Mouse (Mus musculus): Measurements from ENCODE around the gene Itpk1.

Itpk1 gene

DNA sequence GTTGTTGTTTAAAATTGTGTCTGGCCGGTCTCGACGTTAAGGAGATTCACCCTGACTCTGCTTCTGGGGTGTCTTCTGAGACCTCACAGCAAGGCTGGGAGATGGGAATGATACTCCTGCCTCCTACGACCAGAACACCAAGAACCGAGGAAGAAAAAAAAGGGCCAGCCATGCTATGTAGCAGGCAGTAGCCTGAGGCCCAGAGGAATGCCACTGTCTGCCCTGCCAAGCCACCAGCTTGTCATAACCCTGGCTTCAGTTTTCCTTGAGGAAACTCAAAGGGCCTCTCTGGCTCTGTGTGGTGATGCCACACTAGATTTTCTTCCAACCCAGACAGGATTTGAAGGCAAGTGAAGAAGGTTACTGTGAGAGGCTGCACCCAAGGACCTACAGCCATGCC, 79.6 kb downstream of the Itpk1 start:
- DNase-seq (ENCODE audit: low read depth): no peak

DNA sequence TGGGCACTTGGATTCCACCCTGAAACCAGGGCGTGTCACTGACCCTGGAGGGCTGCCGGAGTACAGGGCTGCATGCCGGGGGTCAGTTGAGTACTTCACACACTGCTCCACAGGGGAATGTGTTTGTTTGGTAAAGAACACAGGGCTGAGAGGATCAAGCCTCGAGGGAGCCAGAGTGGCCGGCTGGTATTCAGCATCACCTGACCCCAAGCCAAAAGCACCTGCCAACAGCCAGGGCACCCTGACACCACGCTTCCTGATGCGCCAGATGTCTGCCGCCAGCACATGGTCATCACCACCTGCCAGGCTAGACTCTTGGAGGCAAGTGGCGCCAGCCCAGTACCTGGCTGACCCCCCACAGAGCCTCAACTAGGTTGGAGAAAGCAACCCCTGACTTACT, 80.9 kb downstream of the Itpk1 start:
- no peak for DNase-seq (ENCODE audit: low read depth)

DNA sequence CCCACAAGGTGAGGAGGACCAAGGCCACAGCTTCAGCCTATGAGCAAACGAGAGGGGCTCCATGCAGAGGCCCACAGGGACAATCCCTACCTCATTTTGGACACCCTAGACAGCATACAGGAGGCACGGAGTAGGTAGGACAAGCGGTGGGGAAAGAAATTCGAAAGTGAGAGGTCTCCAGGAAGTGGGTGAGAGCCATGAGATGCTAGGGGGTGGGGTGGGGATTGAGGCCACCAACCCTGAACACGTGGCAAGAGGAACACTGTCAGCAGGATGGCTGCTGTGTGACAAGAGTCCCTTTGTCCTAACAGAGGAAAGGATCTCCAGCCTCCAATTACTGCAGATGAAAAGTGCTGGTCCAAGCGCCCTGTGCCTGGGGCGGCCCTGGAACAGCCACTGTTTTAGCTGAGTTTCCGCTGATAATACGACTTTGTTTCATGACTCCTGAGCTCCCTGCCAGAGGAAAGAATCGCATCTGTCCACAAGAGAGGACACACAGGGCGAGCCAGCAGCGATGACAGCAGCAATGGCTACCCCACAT, 82.4 kb downstream of the Itpk1 start:
- peak; percentile 77 for DNase-seq (ENCODE audit: low read depth)

DNA sequence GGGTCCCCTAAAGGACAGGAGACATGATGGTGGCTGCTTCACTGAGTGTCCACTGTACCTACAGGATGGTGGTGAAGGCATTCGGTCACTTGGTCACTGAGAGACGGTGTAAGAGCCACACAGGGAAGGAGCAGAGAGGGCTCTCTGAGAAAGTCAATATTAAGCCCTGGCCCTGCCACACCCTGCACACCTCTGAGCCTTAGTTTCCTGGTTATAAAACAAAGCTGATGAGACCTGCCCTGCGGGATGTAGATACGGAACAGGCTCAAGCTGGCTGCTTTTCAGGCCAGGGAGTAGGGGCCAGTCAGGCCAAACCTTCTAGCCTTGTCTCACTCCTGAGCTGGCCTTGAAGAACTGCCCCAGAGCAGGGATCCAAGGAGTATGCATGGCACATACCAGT, 82.9 kb downstream of the Itpk1 start:
- no peak for DNase-seq (ENCODE audit: low read depth)

DNA sequence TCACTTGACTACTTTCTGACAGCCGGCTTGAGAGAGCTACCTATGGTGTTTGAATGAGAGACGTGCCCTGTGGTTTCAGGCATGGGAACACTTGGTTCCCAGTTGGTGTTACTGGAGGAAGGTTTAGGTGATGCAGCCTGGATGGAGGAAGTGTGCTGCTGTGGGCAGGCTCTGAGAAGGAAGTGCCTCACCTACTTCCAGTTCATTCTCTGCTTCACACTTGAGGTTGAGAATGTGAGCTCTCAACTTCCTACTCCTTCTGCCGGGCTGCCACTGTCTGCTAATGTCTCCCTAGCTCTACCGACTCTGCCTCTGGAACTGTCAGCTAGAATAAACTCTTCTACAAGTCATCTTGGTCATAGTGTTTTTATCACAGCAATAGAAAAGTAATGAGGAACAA, 83.5 kb downstream of the Itpk1 start:
- peak; percentile 58 for DNase-seq (ENCODE audit: low read depth)

DNA sequence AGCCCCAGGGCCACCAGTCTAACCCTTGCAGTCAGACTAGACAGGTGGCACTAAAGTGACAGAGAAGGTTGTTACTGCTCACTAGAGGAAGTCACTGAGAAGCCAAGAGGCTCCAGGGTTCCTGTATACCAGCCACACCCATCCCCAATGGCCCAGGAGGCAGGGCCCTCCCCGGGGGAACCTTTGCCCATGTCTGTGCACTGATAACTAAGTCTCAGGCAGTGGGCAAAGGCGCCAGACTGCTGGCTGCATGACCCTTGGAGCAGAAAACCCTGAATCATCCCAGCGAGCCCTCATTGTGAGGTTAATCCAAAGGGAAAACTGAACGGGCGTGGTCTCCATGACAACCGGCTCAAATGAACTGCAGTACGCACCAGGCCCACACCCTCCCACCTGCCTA, 84.8 kb downstream of the Itpk1 start:
- peak; percentile 61 for DNase-seq (ENCODE audit: low read depth)

DNA sequence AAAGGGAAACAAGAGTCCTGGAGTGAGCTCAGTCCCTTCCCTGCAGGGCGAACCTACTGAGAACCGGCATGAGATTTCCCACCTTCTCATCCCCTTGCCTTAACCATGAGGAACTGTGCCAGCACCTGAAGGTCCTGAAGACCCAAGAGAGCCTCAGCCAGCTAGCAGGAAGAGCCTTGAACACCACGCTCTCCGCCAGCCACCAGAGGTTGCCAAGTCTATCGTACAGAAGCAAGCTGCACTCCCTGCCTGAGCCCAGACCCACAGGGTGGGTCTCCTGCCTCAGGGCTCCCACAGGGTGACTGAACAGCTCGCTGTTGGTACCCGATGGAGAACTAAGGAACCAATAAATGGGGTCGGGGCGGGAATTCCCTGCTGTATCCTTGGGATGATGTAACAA, 86.6 kb downstream of the Itpk1 start:
- DNase-seq (ENCODE audit: low read depth): no peak

DNA sequence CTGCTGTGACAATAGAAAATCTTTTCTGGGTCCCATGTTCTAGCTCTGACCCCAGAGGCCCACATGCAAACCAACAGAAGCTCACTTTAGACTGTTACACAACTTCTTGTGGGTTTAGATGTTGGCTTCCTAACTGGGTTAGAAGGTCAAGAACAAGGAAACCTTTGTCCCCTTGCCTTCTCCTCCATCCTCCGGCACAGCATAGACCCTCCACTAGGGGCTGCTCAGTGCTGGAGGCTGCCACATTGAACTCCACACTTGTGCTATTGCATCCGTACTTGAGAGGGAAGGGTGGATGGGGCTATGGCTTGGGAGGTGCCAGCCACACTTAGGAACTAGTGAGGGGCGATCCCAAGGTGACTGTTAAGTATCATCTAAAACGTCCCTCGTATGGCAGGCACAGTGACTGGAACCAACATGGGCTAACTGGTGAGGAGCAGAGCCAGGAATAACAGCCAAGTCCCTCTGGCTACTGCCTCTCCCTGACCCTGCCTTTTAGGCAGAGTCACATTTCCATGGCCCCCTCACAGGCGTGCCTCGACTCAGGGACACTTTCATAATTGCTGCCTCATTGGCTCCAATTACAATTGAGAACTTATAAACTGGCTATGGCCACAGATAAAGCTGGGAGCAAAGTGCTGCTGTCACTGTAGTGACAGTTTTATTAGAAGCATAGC, 87.7 kb downstream of the Itpk1 start:
- DNase-seq (ENCODE audit: low read depth): no peak

DNA sequence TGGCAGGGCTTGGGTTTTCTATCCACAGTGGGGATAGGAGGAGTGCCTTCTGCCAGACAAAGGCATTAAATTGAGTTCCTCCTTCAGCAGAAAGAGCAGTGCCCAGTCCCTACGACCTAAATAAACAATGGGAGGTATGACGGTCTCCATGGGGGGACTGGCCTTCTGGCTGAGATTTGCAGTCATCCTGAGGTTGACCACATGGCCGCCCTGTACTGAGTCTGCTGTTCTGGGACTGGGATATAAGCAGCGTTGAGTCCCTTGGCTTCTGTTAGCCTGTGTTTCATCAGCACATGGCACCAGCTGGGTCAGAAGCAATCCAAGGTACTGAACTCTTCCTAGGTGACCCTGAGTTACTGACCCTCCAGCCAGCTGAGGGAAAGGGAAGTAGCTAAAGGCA, 88.5 kb downstream of the Itpk1 start:
- DNase-seq (ENCODE audit: low read depth): no peak

DNA sequence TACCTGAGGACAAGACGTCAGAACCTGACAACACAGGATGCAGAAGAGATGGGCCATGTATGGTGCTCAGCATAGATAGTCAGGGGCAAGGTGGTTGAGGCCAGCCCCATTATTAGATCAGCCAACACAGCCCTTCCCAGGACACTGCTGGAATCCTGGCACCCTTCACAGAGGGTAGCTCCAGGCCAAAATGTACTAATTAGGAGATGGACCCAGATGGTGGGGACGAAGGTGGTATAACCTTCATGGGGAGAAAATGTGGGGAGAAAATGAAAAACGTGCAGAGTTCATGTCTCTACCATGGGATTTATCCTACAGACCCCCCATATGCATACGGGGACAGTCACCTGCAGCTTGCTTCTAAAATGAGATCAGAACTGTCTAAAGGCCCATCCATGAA, 91.3 kb downstream of the Itpk1 start:
- DNase-seq (ENCODE audit: low read depth): no peak

DNA sequence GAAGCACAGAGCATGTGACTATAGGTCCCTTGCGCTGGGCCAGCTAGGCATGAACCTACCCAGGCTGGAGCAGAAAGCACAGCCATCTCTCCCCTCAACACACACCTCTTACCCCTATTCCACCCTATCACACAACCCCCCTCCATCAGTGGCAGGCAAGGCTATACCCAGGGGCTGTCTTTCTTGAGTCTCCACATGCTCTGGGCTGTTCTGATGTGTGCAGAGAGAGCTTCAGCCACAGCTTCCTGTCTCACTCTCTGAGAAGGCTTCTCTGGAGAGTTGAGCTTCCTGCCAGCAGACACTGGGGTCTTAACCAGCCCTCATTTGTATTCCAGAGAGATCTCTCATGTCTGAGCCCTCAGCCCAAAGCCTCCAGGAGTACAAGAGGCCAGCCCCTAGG, 92.3 kb downstream of the Itpk1 start:
- peak; percentile 75 for DNase-seq (ENCODE audit: low read depth)

DNA sequence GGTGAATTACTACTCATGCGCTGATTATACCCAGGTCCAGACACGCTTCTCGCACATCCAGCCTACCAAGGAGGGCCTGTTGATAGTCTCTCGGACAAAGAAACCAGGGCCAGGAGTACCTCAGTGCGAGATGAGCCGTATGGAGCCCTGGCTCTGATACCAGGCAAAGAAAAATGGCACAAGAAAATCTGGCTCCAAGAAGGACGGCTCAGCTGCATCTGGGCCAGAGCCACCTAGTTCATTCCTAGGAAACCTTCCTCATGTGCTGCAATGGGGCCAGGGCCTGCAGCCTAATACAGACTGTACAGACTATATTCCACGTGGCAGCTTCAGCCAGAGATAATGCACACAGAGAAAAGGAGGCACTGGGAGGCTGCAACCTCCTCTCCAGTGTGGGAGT, 93.8 kb downstream of the Itpk1 start:
- DNase-seq (ENCODE audit: low read depth): no peak

DNA sequence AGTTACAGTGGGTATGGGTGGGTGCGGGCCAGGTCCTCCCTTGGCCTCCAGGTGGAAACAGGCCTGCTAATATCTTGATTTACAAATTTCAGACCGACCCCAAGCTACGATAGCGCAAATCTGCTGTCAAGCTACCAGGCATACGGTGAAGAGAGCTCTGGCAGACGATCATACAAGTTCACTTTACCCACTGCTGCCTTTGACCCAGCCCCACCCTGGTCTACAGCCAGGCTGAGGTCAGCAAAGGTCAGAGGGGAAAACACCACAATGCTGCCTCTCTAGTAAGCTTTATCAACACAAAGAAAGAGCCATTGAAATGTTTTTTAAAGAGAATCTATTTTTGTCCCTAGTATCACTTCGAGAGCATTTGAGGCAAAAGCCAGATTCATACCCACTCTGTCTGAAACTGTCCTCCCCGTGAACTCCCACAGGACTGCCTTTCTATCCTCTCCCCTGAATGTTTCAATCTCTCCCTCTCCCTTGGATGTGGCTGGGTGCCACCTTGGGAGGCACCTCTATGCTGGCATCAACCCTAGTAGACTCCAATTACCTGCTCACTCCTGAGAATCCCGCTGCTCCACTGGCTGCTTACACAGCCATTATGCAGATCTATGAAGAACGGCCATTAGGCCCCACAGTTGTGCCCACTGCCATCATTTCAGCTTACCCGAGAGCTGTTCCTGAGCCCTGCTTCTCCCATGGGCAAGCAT, 96.8 kb downstream of the Itpk1 start:
- DNase-seq (ENCODE audit: low read depth): no peak

DNA sequence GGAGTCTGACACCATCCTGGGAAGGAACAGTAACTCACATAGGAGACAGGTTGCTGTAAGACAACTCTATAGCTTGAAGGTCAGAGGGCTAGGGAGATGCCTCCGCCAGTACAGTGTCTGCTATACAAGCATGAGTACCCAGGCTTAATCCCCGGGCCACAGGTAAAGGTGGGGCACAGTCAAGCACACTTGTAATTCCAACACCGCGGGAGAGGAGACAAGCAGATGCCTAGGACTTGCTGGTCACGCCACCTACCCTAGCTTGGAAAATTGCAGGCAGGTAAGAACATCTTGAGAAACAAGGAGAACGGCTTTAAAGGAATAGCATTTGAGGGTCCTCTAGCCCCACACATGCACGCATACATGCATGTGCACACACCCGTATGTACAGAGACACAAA, 97.7 kb downstream of the Itpk1 start:
- DNase-seq (ENCODE audit: low read depth): no peak

DNA sequence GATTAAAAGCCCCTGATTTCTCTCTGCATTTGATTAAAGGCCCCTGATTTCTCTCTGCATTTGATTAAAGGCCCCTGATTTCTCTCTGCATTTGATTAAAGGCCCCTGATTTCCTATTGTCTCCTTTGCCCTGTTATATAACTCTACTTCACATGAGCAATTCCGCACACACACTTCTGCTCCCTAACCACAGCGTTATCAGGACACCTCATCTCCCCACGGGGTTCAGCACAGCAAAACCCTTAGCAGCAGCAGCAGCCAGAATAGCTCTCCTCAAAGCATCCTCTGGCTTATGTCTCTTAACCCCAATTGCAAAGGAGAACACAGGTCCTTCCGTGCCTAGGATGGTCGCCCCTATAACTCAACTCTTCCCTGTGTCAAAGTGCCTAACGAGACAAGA, 99.1 kb downstream of the Itpk1 start:
- peak; percentile 47 for DNase-seq (ENCODE audit: low read depth)

DNA sequence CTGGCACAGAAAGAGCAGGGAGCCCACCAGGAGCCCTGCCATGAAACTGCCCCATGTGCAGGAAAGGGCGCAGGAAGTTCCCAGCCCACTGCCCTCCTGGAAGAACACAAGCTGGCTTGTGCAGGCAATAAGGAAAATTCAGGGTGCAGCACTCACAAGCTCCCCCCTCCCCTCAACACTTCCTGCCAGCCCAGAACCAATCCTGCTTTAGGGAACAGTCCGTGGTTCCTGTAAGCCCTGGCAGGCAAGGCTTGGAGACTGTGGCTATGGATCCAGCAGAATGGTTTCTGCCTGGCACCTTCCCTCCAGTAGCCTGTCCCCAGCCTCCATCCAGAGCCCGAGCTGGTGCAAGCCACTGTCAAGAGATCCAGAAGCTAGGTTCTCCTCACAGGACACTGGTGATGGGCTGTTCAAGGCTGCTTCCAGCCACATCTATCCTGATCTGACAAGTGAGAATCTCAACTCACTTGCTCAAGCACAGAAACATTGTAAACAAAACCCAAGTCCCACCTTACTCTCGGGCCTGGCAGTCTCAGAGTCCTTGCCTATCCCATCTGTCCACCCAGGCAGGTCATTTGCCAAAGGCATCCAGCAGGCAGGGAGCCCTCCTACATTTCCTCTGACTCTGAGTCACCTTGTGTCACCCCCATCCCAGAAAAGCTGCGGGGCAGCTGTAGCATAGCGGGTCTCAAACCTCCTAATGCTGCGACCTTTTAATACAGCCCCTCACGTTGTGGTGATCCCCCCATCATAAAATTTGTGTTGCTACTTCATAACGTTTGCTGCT, 102.3 kb downstream of the Itpk1 start:
- no peak for DNase-seq (ENCODE audit: low read depth)

DNA sequence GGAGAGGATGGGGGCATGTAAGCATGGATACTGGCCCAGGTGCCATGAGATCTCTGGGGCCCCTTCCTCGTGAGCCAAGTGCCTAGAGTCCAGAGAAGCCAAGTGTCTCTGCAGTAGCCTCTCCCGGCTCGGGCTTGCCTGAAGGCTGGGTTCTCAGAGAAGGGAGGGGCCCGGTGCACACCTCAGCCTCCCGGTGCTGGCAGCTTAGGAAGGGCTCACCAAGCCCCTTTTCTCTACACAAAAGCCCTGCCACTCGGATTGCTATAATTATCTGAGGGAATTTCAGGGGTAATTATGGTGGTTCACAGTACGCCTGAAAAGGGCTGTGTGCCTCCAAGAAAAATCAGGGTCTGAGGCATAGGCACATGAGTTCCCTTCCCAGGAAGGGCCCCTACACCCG, 102.9 kb downstream of the Itpk1 start:
- DNase-seq (ENCODE audit: low read depth): no peak

DNA sequence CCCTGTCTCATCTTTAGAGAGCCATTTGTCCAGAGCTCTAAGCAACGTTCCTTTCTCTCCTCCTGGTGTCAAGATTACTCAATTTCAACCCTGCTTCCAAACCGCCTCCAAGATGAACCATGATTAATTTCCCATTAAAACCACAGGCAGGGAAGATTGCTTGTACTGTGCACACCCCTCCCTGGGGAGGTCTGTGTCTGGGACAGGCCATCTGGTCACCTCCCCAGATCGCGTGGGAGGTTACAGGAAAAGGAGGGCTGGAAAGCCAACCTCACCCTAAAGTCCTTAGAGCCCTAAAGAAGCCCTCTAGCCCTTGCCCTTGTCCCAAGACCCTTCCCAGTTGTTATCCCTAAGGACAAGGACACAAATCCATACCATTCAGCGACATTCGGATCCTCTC, 104.4 kb downstream of the Itpk1 start:
- DNase-seq (ENCODE audit: low read depth): no peak

DNA sequence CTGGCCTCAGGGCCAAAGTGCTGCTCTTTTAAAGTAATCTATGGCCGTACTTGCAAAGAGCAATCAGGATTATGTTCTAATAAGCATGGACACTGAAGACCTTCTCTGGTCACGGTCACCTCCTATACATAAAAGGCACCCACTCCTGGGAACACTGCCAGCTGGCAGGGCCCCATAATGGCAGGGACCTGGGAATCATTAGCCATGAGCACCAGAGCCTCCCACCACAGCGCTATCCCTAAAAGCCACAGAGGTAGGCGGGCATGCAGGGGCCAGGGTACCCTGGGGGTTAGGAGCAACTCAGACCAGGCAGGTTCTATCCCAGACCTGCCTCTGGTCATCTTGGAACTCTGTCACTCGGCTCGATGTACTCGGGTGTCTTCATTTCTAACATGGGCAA, 104.9 kb downstream of the Itpk1 start:
- no peak for DNase-seq (ENCODE audit: low read depth)

DNA sequence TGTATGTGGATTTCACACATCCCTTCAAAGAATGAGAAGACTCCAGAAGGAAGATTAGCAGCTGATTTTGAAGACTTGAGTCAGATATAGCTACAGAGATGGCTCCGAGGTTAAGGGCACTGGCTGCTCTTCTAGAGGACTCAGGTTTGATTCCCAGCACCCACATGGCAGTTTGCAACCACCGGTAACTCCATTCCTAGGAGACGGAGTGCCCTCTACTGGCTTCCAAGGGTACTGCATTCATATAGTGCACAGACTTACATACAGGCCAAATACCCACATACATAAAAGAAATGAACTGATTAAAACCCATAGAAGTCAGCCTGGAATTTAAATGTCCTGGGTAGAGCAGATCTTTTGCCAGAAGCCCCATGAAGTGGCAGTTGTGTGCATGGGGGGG, 106.2 kb downstream of the Itpk1 start:
- peak; percentile 46 for DNase-seq (ENCODE audit: low read depth)

DNA sequence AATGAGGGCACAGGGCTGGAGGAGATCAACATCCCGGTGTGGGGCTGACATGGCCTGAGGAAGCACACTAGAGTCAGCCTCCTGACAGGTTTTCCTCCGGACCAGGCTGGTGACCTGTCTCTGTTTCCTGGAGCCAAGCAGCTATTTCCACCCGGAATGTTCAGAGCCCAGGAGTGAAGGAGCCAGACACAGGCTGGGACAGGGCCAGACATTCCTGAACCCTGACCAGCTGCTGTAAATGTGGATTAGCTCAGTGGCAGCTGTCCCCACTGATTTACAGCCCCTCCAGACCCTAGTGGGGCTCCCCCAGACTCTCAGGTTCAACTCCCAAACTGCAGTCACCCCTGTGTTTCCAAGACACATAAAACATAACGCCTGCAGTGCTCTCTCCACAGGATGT, 107.3 kb downstream of the Itpk1 start:
- no peak for DNase-seq (ENCODE audit: low read depth)

DNA sequence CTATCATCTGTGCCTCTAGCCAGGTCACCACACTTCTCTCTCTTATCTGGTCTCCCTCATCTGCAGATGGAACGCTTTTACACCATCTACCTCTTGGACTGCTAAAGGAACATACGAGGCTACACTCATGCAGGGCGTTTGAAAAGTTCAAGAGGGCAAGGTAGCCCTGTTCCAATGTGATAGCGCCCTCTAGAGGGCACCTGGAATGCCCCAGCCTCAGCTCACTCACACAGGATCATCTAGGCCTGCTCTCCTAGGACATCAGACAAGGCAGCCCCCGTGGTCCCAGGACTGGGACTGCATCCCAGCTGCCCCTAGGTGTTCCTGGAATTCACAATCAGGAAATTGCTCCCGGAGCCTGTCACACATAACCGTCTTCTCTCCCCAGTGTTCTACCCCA, 108.3 kb downstream of the Itpk1 start:
- peak; percentile 68 for DNase-seq (ENCODE audit: low read depth)

DNA sequence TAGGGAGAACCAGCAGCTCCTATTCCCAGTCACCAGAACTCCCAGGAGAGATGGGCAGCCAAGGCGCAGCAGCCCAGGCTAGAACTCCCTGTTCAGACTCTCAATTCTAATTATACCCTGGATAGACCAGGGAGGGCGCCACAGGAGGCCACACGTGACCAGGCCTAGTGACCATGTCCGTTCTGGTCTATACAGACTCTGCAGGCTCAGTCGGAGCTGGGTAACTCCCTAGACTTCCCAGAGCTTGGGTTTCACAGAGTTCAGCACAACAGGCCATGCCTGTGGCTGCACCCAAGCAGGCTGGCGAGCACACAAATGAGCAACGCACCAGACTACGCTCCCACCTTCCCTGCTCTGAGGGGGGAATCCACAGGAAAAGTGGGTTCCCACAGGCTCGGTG, 110.1 kb downstream of the Itpk1 start:
- no peak for DNase-seq (ENCODE audit: low read depth)
